ENCODE assay signal across 27 mouse cellular contexts in the genomic region with DNA sequence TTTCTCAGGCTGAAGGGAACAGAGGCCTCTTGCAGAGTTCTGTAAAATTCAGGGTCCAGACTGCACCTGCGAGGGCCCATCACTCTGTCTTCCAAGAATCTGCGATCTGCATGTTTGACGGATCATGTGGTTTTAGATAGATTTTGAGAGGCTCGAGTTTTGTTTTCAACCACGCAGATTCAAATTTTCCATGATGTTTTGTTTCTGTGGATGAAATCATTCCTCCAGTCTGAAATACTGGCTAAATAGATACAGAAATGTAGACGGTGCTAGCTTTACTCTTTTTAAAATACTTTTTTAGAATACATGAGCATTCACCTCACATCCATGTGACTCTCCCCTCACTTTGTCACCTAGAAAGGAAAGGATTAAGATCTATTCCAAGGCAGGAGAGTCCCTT.
"Had no signal": no experiment of that assay in that cellular context is flagged by ENCODE, and none has a peak within 500 bp of the region (broad histone marks: within the 10 kb centered on the region; RNA-seq: fewer than 3 reads in every experiment).

No protein-coding gene starts in this region.

- H3K27me3 ChIP-seq: heart, embryonic 12.5 days; hindbrain, embryonic 12.5 days; kidney, embryonic 15.5 days; limb, embryonic 13.5 days; limb, embryonic 15.5 days; liver, embryonic 12.5 days had no signal

- H3K4me3 ChIP-seq: heart, adult 2 months; heart, embryonic 10.5 days; heart, embryonic 12.5 days; hindbrain, embryonic 10.5 days; hindbrain, embryonic 12.5 days; kidney, embryonic 15.5 days; limb, embryonic 13.5 days; limb, embryonic 15.5 days; liver, embryonic 12.5 days had no signal

- ATAC-seq: hindbrain, embryonic 16.5 days; intestine, embryonic 16.5 days; liver, embryonic 12.5 days had no signal

- H3K36me3 ChIP-seq: heart, embryonic 10.5 days; heart, embryonic 12.5 days; hindbrain, embryonic 10.5 days; hindbrain, embryonic 12.5 days; kidney, embryonic 15.5 days; limb, embryonic 13.5 days; limb, embryonic 15.5 days; liver, embryonic 12.5 days had no signal

- H3K9me3 ChIP-seq: heart, embryonic 10.5 days; hindbrain, embryonic 10.5 days; hindbrain, embryonic 12.5 days; kidney, embryonic 15.5 days; limb, embryonic 13.5 days; limb, embryonic 15.5 days; liver, embryonic 12.5 days had no signal

- H3K9ac ChIP-seq: heart, embryonic 12.5 days; hindbrain, embryonic 12.5 days; hindbrain, embryonic 14.5 days; kidney, embryonic 15.5 days; limb, embryonic 13.5 days; limb, embryonic 15.5 days; liver, embryonic 12.5 days; liver, embryonic 14.5 days had no signal

- H3K27ac ChIP-seq: heart, adult 2 months; heart, embryonic 10.5 days; hindbrain, embryonic 10.5 days; hindbrain, embryonic 12.5 days; hindbrain, embryonic 14.5 days; kidney, embryonic 15.5 days; kidney, postnatal 0 days; limb, embryonic 13.5 days; limb, embryonic 15.5 days; liver, embryonic 12.5 days; liver, embryonic 14.5 days had no signal

- DNase-seq: gastrocnemius, postnatal 14 days; gastrocnemius, postnatal 36 days; heart, adult 11 months; heart, adult 2 months; heart, postnatal 10 days; heart, postnatal 4 days; kidney, adult 11 months; kidney, adult 2 months; kidney, adult 9 months; kidney, postnatal 14 days; kidney, postnatal 36 days; layer of hippocampus, adult 9-11 months; layer of hippocampus, postnatal 36 days; left cerebral cortex, postnatal 4 days had no signal

- H3K4me2 ChIP-seq: heart, embryonic 12.5 days; hindbrain, embryonic 12.5 days; hindbrain, embryonic 14.5 days; kidney, embryonic 15.5 days; limb, embryonic 13.5 days; limb, embryonic 15.5 days; liver, embryonic 12.5 days had no signal

- H3K4me1 ChIP-seq: heart, embryonic 10.5 days; heart, embryonic 12.5 days; hindbrain, embryonic 12.5 days; kidney, embryonic 15.5 days; limb, embryonic 13.5 days; limb, embryonic 15.5 days; liver, embryonic 12.5 days had no signal
